Mouse (Mus musculus) cerebellum, adult 8-10 months (tissue): ENCODE measurements around the gene Slc13a2.

Experiments
- DNase-seq: peaks from one replicate; pipeline ENCODE4 v3.0.0; 2022

Slc13a2 gene

DNA sequence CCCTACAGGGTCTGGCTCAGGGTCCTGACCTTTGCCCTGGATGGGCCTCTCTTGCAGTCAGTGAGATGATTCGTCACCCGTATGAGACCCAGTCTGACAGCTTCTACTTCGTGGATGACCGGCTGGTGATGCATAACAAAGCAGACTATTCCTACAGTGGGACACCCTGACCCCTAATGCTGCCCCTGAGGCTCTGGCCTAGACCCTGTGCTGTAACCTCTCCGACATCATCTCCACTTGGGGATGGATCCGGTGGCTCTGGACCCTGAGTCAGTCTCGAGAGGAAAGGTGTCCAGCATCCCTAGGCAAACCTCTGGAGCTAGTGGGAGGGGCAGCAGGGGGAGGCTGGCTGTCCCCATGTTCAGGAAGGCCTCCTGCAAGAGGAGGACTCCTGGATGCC, 73.5 kb downstream of the Slc13a2 start:
- no peak for DNase-seq

GRCm38 (mm10) chr11:78347908-78348307, 74.1 kb downstream of the Slc13a2 start:
- no peak for DNase-seq
